Mouse (Mus musculus) kidney, embryonic 14.5 days (tissue): ENCODE measurements around the gene Eif4g2. TPM values are rescaled to one million over a fixed set of nuclear protein-coding genes. Genes with fewer than 3 reads are reported as not detected.

ENCODE experiments used
- ATAC-seq: fragments of 200-750 bp; cut with Nextera tagmentation; 2 replicates; pipeline ENCODE4 v1.8.0; 2017; ENCODE audit warnings: moderate number of reproducible peaks, mild to moderate bottlenecking, moderate TSS enrichment, moderate library complexity; ENCODE audit not compliant: low FRiP score, low TSS enrichment
- H3K27ac ChIP-seq: fragments of 300-500 bp; sonication (generic); 2 replicates; pipeline ENCODE4 v1.5.1; 2014; ENCODE audit warnings: low read depth, mild to moderate bottlenecking, low read length, moderate library complexity, mixed read lengths
- H3K27me3 ChIP-seq: fragments of 300-500 bp; sonication (generic); 2 replicates; pipeline ENCODE4 v1.6.1; 2014; ENCODE audit warnings: mild to moderate bottlenecking, low read length; ENCODE audit not compliant: control insufficient read depth, insufficient read depth
- H3K36me3 ChIP-seq: fragments of 300-500 bp; sonication (generic); 2 replicates; pipeline ENCODE4 v1.6.1; 2014; ENCODE audit warnings: low read length, mixed read lengths; ENCODE audit not compliant: control insufficient read depth, insufficient read depth
- H3K4me1 ChIP-seq: fragments of 300-500 bp; sonication (generic); 2 replicates; pipeline ENCODE4 v1.6.1; 2014; ENCODE audit warnings: low read length, mixed read lengths; ENCODE audit not compliant: control insufficient read depth, insufficient read depth
- H3K4me2 ChIP-seq: fragments of 300-500 bp; sonication (generic); replicated peaks from 2 replicates; pipeline ENCODE4 v1.6.1; 2014; ENCODE audit warnings: low read depth, mild to moderate bottlenecking, low read length
- H3K4me3 ChIP-seq: fragments of 300-500 bp; sonication (generic); 2 replicates; pipeline ENCODE4 v1.5.1; 2014; ENCODE audit warnings: mild to moderate bottlenecking, low read length
- H3K9ac ChIP-seq: fragments of 300-500 bp; sonication (generic); 2 replicates; pipeline ENCODE4 v1.6.1; 2014; ENCODE audit warnings: low read depth, mild to moderate bottlenecking, low read length, moderate library complexity
- H3K9me3 ChIP-seq: fragments of 300-500 bp; sonication (generic); 2 replicates; pipeline ENCODE4 v1.6.1; 2016; ENCODE audit warnings: low read length; ENCODE audit not compliant: control insufficient read depth
- WGBS: fragments of 180-500 bp; shearing (Covaris S2); extraction: QIAGEN DNeasy Blood & Tissue Kit; methylation state at CpG from one replicate; pipeline ENCODE4 v1.1.7; 2014; 5-methylcytosine and 5-hydroxymethylcytosine counted together
- polyA plus RNA-seq: library from polyadenylated mRNA; unstranded; fragments of >200 nt; fragmentation: Nextera tagmentation; extraction: Ambion mirVana; gene quantifications from 2 replicates; pipeline ENCODE4 v1.2.1, GENCODE M21; 2014

The Eif4g2 gene
- polyA plus RNA-seq, 1 experiment from 2014 or later: 1,074 TPM

DNA sequence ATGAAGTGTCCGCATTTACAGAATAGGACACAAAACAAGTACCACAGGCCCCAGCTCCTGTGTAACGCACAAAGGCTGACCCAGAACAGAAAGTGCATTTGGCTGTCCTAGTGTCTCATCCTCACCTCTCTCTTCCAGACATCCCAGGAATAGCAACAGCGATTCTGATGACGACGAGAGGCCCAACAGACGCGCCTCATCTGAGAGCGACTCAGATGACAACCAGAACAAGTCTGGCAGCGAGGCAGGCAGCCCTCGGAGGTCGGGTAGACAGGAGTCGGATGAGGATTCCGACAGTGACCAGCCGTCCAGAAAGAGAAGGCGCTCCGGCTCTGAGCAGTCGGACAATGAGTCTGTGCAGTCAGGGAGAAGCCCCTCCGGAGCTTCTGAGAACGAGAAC is 27.6 kb downstream of the Eif4g2 start:
- H3K4me2 ChIP-seq: no peak overlapping the region
- no peak overlapping the region for H3K4me3 ChIP-seq
- H3K9me3 ChIP-seq: no peaks in the 10 kb centered on the region
- 92% methylated on average over 19 of the region's 19 CpGs for WGBS
- no peaks in the 10 kb centered on the region for H3K4me1 ChIP-seq
- no peak overlapping the region for H3K9ac ChIP-seq
- no peak for ATAC-seq
- no peak overlapping the region for H3K27ac ChIP-seq
- H3K36me3 ChIP-seq: peaks cover 63% of the 10 kb centered on the region
- no peaks in the 10 kb centered on the region for H3K27me3 ChIP-seq

DNA sequence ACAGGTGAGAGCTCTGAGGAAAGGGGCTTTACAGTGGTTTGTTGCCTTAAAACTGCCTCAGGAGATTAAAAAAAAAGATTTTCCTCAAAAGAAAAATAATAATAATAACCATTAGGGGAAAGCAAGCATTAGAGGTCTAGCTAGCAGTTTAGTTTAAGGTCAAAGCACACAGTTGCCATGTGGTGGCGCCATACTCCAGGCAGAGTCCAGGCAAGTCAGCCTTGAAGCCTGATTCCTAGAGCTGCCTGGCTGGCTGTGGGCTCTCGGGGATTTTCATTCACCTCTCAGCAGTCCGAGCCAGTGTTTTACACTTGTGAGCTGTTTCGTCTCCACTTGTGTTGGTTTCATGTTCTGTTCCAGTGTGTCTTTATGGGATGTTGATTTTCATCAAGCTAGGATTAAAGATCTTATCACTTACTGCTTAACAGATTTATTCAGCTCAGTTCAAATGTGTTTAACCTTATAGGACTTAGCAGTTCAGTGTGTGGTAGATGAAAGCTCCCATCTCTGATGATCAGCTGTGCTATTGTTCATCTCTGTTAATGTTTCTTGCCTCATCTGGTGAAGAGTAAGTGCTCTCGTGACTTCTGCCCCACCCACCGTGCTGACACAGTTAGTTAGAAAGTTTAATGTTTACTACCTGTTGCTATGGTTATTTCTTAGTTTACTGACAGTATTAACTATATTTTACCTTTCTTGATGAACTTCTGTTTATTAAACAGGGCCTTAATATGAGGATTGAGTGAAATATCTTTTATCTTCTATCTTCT is 33.0 kb downstream of the Eif4g2 start:
- Histone ChIP-seq H3K27me3 (no peaks in the 10 kb centered on the region), H3K4me2 (no peak overlapping the region), H3K9me3 (no peaks in the 10 kb centered on the region), H3K4me1 (no peaks in the 10 kb centered on the region), H3K9ac (no peak overlapping the region), H3K36me3 (peaks cover 97% of the 10 kb centered on the region), H3K4me3 (no peak overlapping the region), H3K27ac (no peak overlapping the region)
- no peak for ATAC-seq
- WGBS: 60% methylated on average over 6 of the region's 6 CpGs

DNA sequence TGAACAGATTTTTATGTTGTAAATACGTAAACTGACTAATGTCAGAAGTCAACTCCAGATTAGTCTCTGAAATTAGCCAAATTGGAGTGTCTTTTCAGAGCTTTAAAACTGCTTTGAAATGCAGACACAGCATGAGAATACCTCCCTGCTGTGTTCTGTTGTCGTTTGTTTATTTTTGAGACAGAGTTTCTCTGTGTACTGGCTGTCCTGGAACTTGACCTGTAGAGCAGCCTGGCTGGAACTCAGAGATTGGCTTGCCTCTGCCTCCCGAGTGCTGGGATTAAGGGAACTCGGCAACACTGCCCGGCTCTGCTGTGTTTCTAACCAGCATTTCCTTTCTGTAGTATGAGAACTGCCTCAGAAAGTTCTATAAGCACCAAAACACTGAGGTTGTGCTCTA is 33.9 kb downstream of the Eif4g2 start:
- no peaks in the 10 kb centered on the region for H3K4me1 ChIP-seq
- no peaks in the 10 kb centered on the region for H3K27me3 ChIP-seq
- no peaks in the 10 kb centered on the region for H3K9me3 ChIP-seq
- H3K9ac ChIP-seq: no peak overlapping the region
- WGBS: 88% methylated on average over 5 of the region's 5 CpGs
- H3K27ac ChIP-seq: no peak overlapping the region
- peaks cover 97% of the 10 kb centered on the region for H3K36me3 ChIP-seq
- no peak overlapping the region for H3K4me3 ChIP-seq
- no peak overlapping the region for H3K4me2 ChIP-seq
- ATAC-seq: no peak

DNA sequence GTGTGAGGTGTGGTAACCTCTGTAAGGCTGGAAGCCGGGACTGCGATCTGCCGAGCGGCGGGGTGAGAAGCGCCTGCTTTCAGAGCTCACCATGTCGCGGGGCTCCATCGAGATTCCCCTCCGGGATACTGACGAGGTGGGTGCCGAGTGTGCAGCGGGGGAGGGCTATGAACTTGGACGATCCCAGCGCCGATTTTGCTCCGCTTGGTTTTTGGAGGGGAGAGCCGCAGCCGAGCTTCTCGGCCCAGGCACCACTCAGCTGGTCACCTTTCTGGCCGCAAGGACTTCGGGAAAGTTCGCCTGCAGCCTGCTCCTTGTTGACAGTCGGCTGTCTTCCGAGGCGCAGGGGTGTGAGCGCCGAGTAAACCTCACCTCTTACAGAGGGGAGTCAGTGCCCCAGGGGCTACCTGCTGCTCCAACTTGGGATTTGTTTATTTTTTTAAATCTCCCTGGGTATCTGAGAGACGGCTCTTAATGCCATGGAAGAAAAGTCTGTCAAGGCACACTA is 53.7 kb downstream of the Eif4g2 start:
- Histone ChIP-seq H3K4me2 (peak overlapping the region; percentile 77), H3K27me3 (no peaks in the 10 kb centered on the region), H3K4me1 (peaks cover 6% of the 10 kb centered on the region; the same call in 1 of the 2 replicates), H3K9ac (peak overlapping the region; percentile 86), H3K9me3 (no peaks in the 10 kb centered on the region), H3K27ac (peak overlapping the region; percentile 95), H3K36me3 (peaks cover 30% of the 10 kb centered on the region), H3K4me3 (peak overlapping the region; percentile 89)
- ATAC-seq: peak; percentile 60; the same call in 1 of the 2 replicates
- WGBS: under 1% methylated on average over 29 of the region's 29 CpGs

DNA sequence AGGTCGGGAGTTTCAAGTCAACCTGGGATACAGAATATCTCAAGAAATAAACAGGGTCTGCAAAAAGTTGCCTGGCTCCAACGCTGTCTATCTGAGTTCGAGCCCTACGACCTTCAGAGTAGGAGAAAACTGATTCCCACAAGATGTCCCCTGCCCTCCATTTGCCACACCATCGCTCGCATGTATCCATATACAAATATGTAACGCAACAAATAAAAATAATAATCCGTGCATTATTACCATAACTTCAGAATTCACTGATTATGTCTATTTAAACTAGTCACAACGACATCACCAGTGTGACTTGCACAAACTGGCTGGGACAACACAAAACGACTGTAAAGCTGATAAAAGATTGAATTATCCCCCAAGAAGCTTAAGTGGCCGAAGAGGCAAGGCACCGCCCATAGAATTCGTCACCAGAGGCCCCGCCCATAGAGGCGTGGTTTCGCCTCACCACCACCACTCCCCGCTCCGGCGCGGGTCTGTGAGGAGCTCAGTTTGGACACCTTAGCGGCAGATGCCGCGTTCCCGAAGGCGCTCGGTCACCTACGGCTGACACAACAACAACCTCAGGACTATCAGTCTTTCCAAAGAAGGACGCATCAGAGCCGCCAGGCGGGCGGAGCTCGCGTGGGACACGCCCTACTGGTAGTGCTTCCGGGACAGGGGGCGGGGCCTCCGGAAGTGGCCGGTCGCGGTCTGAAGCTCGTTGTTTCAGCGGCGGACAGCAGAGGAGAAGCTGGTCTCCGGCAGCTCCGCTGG is 54.4 kb downstream of the Eif4g2 start, which contains the start of gene Ctr9:
TSS of gene Ctr9 (plus strand) at position 671 of the 765 bp plus-strand sequence.
- no peaks in the 10 kb centered on the region for H3K9me3 ChIP-seq
- H3K4me1 ChIP-seq: peaks cover 6% of the 10 kb centered on the region; the same call in 1 of the 2 replicates
- 7% methylated on average over 45 of the region's 45 CpGs for WGBS
- peak; percentile 96 for ATAC-seq
- peak within 1 kb of the TSS; percentile 89 for H3K4me3 ChIP-seq
- peaks cover 24% of the 10 kb centered on the region for H3K36me3 ChIP-seq
- H3K9ac ChIP-seq: peak within 1 kb of the TSS; percentile 86
- H3K4me2 ChIP-seq: peak within 1 kb of the TSS; percentile 77
- H3K27me3 ChIP-seq: no peaks in the 10 kb centered on the region
- peak within 1 kb of the TSS; percentile 95 for H3K27ac ChIP-seq

DNA sequence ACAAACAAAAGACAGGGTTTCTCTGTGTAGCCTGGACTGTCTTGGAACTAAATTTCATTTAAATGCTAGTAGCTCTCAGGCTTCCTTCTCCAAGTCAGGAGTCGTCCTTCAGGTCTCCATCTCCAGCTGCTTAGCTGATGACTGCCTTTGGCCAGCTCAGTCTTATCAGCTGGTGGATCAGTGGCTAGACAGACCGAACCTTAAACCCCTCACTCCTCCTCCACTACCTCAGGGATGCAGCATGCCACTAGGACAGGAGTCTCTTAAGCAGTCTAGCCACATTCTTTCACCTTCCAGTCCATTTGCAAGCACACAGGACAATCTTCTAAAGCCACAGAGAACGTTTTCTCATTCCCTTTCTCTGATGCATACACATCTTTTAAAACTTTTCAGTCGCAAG is 57.9 kb downstream of the Eif4g2 start:
- H3K9me3 ChIP-seq: no peaks in the 10 kb centered on the region
- ATAC-seq: no peak
- no peak overlapping the region for H3K27ac ChIP-seq
- H3K4me3 ChIP-seq: no peak overlapping the region
- H3K4me1 ChIP-seq: peaks cover 7% of the 10 kb centered on the region; the same call in 1 of the 2 replicates
- H3K36me3 ChIP-seq: no peaks in the 10 kb centered on the region
- H3K4me2 ChIP-seq: no peak overlapping the region
- 55% methylated on average over 4 of the region's 4 CpGs for WGBS
- H3K9ac ChIP-seq: no peak overlapping the region
- no peaks in the 10 kb centered on the region for H3K27me3 ChIP-seq

DNA sequence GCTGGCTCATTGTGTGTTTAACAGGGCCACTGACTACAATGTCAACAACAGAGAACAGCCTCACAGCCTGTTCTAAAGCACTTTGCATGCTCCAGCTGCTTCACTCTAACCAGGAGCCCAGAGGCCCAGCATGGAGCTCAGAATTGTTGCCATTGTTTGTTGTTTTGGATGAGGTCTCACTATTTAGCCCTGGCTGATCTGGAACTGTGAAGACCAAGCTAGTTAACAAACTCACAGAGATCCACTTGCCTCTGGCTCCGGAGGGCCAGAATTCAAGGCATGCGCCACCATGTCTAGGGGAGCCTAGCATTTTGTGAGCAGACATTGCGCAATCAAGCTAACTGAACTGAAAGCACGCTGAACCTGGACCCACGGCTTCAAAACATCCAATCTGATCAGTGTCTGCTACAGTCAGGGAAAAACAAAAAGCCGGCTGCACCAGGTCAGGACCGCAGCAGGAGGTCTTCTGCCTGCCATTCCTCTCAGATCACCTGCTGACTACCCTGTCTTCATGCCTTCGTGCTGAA is 58.7 kb downstream of the Eif4g2 start:
- WGBS: 44% methylated on average over 8 of the region's 8 CpGs
- Histone ChIP-seq H3K27ac (no peak overlapping the region), H3K36me3 (no peaks in the 10 kb centered on the region), H3K9ac (no peak overlapping the region), H3K27me3 (no peaks in the 10 kb centered on the region), H3K4me1 (peaks cover 3% of the 10 kb centered on the region; the same call in 1 of the 2 replicates), H3K4me2 (no peak overlapping the region), H3K9me3 (no peaks in the 10 kb centered on the region), H3K4me3 (no peak overlapping the region)
- ATAC-seq: no peak

DNA sequence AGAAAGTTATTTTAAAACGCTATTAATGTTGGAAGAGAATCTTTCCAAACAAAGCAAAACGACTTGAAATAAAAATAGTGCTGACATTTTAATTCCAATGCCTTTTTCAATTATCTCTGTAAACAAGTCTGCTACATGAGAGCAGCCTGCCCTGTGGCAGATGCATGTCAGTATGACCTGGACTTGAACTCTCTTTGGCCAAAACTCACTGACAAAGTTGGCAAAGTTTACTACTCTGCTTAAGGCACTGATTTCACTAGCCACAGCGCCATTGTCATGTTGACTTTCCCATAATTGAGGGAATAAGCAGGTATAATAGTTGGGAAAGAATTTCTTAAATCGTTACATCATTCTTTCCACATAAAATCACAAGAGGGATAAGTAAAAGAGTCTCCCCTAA is 62.0 kb downstream of the Eif4g2 start:
- H3K9ac ChIP-seq: no peak overlapping the region
- H3K27ac ChIP-seq: no peak overlapping the region
- H3K27me3 ChIP-seq: no peaks in the 10 kb centered on the region
- WGBS: 62% methylated on average over 4 of the region's 4 CpGs
- no peak overlapping the region for H3K4me3 ChIP-seq
- H3K4me1 ChIP-seq: peaks cover 3% of the 10 kb centered on the region; the same call in 1 of the 2 replicates
- ATAC-seq: no peak
- no peak overlapping the region for H3K4me2 ChIP-seq
- H3K9me3 ChIP-seq: no peaks in the 10 kb centered on the region
- no peaks in the 10 kb centered on the region for H3K36me3 ChIP-seq
